Mouse (Mus musculus) lung, postnatal 4 days (tissue): ENCODE results near the gene Anks1b.
"Not testable (repeated sequence)": the region's sequence is repeated elsewhere in the genome, so short reads cannot be mapped to it uniquely, and the experiment has no call there.

Source experiments
- DNase-seq, 2 experiments: peaks; one replicate each; pipeline ENCODE4 v3.0.0; 2021

Anks1b gene

DNA sequence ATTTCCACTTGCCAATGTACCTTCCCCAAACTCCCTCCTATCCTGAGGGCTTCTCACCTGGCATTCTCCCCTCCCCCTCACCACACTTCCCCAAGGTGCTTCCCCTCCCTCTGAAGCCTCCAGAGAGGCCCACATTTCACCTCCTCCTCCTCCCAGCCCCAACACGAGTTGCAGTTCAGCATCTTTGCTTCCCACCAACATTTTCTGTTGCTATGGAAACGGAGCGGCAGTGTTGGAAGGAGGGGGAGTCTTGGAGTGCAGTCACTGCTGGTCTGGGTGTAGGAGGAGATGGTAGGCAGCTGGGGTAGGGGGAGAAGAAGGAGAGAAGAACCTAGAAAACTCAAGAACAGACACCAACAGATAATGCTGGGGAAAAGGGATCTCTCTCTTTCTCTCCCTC, 722.8 kb downstream of the Anks1b start:
- no peak for DNase-seq

GRCm38 (mm10) chr10:90596576-90596975, 723.3 kb downstream of the Anks1b start:
- DNase-seq: no peak

DNA sequence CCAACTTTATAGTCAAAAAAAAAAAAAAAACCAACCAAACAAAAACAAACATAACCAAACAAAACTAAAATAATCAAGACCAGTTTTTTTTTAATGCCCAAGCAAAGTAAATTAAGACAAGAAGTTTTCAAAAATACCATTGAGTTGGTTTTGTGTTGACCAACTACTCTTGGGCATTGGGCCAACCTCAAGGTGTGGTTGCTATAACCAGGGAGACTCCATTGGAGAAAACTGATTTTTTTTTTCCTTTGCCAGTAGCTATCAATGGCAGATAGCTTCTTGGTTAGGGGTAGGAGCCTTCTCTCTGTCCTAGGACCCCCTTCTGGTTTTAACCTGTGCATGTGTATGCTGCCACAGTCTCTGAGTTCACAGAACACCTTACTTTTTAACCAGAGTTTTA, 725.8 kb downstream of the Anks1b start:
- no peak for DNase-seq

DNA sequence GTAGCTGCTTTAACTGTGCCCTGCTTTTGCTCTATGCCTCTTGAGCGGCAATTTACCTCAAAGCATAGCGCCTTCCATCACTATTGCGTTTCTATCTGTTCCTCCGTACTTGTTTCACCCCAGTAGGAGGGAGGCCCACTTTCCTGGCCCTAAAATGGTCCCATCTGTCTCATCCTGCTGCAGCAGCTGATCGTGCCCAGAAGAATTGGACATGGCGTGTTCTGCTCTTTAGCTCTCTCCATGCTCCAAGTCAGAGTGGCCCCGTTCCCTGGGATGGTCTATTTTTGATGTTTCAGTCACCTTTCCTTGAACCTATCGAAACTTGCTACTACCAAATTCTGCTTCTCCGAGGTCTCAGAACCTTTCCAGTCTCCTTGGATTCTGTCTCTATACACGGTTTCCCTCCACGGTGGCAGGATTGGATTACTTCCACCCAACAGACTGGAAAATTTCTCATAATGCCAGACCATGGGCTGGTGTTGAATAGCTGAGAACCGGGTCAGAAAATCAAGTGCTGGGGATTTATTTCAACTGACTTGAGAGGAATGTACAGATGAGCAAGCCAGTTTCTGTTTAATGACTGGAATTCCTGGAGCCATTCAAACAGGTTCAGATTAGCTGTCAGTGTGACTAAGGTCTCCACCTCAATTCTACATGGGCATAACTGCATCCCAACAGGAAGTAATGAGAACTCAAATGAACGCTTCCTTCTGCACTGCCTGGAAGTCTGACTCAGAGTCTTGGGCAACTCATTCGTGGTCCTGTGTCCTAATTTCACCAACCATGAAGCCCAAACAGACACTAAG, 726.6 kb downstream of the Anks1b start:
- no peak for DNase-seq

DNA sequence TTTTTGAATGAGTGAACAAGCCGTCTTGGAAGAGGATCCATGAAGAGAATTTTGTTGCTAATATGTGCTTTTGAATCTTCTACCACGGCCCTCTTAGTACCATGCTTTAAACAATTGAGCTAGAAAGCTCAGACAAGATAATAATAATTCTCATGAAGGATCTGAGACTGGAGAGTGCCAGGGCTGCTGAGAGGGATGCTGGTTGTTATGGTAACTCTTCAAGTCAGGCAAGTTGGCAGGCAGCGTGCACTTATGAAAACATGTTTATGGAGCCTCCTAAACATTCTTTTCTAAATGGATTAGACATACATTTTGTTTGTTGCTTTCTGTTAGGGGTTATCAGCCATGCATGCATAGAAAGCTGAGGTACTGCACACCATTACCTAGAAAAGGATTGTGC, 734.3 kb downstream of the Anks1b start:
- no peak for DNase-seq

DNA sequence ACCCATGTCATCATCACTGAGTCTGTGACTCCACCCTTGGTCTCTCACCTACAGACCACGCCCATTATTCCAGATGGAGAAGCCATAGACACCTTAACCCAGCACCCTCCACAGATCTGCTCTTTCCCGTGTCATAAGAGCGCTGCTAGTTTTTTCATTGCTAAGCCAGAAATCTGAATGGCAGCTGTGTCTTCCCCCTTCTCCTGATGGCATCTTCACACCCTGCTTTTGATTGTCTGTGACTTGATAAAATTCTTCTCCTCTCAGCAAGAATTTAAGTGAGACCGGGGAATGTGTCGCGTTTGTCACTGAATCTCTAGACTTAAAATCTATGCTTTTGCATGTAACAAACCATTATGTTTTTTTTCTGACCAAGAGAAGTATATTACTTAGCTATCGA, 736.1 kb downstream of the Anks1b start:
- DNase-seq: no peak

DNA sequence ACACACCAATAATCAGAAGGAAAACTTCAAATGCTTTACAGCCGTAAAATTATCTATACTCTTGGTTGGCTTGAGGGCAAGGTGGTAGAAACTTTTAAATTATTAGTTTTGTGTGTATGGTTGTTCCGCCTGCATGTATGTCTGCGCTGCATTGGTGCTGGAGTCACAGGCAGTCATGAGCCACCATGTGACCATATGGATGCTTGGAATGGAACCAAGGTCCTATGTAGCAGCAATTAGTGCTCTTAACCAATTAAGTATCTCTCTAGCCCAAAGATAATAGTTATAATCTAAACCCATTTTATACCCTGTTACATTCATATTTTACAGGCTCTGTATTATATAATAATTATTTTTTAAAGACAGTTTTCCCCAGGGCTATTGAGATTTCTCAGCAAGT, 739.7 kb downstream of the Anks1b start:
- DNase-seq: no peak

- DNase-seq: no peak
These were observed 741.9 kb downstream of the Anks1b start for GRCm38 (mm10) chr10:90615196-90615595.

- no peak for DNase-seq
These were observed 743.3 kb downstream of the Anks1b start for GRCm38 (mm10) chr10:90616622-90617021.

DNA sequence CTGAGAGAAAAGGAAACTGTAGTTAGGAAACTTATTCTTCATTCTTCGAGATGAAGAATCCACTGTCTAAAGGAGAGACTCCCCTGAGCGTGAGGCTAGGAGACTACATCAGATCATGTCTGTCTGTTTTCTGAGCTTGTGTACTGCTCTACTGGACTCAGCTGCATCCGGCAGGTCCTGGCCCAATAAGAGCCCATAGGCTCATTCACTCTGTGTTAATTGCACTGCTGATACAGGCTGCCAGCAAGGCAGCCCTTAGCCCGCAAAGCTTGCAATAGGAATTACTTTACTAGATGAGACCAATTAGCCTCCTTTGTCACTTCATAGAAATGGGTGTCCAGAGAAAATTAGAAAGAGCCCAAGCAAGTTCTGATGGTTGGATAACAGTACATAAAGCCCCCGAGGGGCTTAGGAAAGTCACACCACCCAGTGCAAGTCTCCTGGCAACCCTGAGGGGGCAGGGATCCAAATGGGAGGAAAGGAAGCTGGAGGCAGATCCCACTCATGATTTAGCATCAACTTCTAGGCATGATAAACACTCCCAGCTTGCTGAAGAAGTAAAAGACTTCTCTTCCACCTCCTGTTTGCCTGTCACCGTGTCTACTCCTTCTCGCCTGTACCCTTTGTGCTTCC, 744.5 kb downstream of the Anks1b start:
- no peak for DNase-seq

DNA sequence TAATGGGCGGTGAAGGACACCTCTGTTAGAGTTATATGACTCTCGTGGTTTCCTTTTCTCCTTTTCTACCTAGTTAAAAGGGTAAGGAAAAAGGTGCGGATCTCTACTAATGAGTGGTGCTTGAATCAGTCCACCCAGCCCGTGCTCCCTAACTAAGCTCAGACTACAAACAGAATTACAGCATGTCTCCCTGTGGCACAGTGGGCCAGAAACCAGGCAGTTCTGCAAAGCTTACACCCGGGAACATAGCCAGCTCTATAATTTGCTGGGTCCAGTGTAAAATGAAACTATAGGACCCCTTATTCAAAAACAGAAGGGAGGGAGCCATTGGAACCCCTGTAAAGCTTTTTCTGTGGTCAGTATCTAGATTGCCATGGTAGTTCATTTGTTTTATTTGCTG, 754.2 kb downstream of the Anks1b start:
- no peak for DNase-seq

DNA sequence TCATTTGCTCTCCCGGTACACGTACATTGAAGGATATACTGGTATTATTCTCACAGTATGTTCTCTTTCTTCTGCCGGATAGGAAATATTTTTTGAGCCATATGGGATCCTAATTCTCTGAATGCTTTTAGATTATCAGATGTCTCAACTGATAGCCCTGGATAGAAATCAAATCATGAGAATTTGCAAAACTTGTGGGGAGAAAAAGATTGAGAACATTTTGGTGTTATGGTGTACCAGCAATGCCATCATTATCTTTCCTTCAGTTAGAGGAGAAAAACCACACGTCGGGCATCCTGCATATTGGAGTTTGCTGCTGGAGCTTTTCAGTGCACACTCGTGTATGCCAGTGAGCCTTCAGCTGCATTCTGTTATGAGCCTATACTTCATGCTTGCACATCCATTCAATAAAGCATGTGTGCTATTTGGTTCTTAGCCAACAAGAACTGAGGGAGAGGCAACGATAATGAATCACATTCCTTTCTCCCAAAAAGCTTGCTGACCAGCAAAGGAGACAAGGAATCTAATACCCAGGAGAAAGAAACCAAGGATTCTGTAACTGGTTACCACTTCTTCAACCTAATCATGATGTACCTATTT, 756.9 kb downstream of the Anks1b start:
- no peak for DNase-seq

- not testable (repeated sequence) for DNase-seq
These were observed 757.5 kb downstream of the Anks1b start for GRCm38 (mm10) chr10:90630794-90631193.

DNA sequence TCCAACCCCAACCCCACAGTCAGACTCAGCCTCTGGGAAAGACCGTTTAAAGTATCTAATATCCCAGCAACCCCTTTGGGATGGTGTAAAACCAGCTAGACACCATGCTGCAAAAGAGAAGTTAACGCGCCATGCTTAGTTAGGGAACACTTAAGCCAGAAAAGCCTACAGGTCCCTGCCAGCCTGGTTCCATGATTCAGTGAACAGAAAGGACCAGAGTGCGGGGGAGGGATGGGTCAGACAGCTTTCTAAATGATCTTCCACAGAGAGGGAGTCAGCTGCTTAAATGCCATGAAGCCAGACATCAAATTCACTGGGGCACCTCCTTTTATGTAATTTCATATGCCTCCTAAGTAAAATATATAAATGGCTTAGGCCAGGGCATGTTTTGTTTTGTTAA, 764.0 kb downstream of the Anks1b start:
- no peak for DNase-seq

DNA sequence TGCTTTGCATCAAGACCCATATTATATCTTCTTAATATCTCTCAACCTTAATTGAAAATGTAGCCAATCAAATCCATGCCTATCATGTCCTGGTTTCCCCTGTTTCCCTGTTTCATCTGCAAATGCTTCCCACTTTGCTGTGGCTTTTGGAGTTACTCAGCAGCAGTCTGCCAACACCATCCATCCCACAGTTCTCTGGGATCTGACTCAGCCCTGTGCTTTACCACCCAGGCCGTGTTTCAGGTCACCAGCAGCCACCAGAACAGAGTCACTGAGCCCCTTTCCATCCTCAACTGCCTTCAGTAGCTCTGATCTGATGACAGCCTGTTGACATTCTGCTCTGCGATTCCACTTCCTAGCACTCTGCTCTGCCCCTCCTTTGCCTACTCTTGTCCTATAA, 776.4 kb downstream of the Anks1b start:
- DNase-seq: no peak

DNA sequence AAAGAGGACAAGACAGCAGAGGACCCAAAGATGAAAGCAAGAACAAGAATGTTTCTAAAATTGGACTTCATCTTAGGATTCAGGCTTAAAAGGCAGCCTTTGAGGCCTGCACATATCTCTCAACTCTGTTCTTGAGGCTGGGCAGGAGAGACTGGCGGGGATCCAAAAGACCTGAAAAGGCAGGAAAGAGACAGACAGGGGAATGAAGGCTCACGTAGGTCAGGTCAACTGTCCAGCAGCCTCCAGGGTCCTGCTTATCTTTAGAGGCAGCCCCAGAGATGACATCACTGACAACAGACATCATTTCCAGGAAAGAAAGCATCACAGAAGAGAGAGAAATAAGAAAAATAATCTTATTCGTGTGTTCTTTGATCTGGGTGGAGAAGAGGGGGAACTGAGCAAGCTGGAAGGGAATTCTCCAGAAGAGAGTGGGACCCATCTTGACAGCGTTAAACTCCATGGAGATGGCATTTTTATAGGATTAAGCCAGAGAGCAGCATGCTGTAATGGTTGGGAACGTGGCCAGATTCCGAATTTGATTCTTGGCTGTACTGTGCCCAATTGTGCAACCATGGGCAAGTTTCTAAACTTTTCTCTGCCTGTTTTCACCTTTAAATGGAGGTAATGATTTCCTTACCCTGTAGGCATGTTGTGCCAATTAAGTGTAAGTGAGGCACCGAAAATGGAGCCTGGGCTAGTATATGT, 784.3 kb downstream of the Anks1b start:
- no peak for DNase-seq

- no peak for DNase-seq
These were observed 793.4 kb downstream of the Anks1b start for GRCm38 (mm10) chr10:90666746-90667145.

DNA sequence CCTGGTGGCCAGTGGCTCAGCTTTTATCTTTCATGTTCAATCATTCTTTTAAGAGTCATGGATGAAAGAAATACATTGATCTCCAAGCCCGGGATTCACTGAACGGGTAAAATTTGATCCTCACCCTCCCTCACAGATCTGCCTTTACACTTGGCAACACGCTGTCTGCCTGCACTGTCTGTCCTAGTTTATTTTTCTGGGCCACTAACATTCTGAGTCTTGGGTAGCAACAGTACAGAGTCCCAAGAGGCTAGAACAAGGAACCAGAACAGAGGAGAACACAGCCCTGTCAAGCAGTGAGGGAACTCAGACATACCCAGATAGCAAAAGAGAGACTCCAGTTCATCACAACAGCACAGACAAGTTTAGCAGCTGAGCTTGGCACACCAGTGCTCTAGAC, 797.0 kb downstream of the Anks1b start:
- DNase-seq: no peak

DNA sequence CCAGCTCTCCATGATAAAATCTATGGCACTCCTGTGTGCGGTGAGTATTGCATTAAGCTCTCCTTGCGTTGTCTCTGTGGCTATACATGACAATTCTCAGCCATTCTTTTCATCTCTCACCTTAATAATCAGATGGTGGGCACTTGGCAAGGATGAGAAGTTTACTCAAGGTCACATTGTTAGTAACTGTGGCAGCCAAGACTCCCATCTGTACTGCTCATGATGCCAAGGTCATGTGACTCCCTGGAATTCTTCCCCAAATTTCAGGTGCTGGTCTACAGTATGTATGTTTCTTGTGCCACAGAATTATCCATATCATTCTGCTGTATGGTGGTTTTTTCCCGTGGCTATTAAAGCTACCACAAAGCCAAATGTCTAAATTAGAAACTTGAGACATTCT, 798.8 kb downstream of the Anks1b start:
- no peak for DNase-seq

DNA sequence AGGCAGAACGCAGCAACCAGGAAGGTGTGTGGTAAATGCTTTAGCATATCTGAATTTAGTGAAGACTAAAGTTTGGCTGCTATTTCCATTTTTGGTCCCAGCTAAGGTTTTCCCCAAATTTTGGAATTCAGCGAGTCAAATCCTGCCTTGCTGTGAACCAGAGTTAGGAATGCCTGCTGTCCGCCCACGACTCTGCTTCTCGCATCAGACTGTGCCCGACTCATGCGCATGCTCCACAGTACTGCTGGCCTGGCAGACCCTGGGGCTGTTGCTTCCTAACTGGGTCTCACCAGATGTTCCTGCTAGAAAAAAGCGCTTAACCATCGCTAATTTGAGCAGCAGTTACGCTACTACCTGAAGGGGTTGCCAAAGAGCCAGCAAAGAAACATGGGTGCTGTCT, 801.1 kb downstream of the Anks1b start:
- DNase-seq: no peak

GRCm38 (mm10) chr10:90677421-90677820, 804.1 kb downstream of the Anks1b start:
- no peak for DNase-seq

DNA sequence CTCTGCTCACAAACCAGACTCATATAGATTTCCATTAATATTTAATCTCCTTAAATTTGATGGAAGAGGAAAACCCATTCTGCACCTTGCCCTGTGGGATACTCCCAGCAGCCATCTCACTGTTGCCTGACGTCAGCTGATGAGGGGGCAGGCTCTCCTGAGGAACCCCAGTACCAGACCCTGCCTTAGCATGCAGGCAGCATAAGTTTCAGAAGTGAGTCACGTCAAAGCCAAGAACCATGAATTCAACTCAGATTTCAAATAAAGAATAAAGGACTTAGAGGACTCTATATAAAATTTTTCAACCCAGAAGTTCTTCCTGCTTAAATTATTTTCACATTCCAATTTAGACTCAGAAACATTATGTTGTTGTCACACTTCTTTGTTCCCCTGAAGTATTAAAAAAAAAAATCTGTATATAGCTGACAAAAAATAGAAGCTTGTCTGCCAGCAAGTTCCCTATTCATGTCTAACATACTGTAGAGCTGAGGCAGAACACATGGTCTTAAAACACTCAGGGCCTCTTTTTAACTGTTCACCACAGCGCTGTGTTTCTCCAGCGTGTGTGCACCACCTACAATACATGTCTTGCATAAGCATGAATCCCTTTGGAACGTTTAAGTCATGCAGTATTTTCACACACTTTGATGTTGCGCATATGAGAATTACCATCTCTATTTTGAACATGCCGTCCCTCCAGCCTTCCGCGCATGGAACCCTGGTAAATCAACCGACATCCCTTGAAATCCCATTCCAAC, 806.6 kb downstream of the Anks1b start:
- no peak for DNase-seq

DNA sequence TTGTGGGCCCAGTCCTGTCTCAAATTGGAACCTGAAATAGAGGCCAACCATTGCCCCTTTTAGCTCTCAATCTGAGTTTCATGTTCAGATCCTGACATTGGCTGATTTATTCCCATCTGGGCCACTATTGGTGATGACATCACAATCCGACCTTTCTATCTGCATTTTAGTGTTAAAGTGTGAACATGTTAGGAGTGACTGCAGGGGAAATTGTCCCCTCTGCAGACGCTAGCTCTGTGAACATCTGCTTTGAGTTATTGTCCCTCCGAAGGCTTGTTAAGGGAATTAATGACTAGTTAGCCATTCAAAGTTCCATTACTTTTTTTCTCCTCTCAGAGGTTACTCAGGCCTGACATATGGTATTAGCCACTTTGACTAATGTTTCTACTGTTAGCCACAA, 810.5 kb downstream of the Anks1b start:
- no peak for DNase-seq
